Mouse (Mus musculus) lung, postnatal 0 days (tissue): Measurements from ENCODE around the gene Rhbdl3. TPM values are rescaled to one million over a fixed set of nuclear protein-coding genes. Genes with fewer than 3 reads are reported as not detected.

Source experiments
- ATAC-seq: fragments of 200-750 bp; cut with Nextera tagmentation; 2 replicates; pipeline ENCODE4 v1.8.0; 2017; ENCODE audit warnings: moderate library complexity
- DNase-seq: peaks from one replicate; pipeline ENCODE4 v3.0.0-alpha.2; 2016; ENCODE audit warnings: low spot score
- H3K27ac ChIP-seq: fragments of 300-500 bp; sonication (generic); 2 replicates; pipeline ENCODE4 v1.5.1; 2014; ENCODE audit warnings: antibody characterized with exemption, mild to moderate bottlenecking, low read length, mixed read lengths
- H3K27me3 ChIP-seq: fragments of 300-500 bp; sonication (generic); replicated peaks from 2 replicates; pipeline ENCODE4 v1.6.1; 2014; ENCODE audit warnings: low read length, mixed read lengths; ENCODE audit not compliant: insufficient read depth
- H3K36me3 ChIP-seq: fragments of 300-500 bp; sonication (generic); 2 replicates; pipeline ENCODE4 v1.6.1; 2014; ENCODE audit warnings: low read length, mixed read lengths; ENCODE audit not compliant: insufficient read depth
- H3K4me1 ChIP-seq: fragments of 300-500 bp; sonication (generic); 2 replicates; pipeline ENCODE4 v1.6.1; 2014; ENCODE audit warnings: antibody characterized with exemption, low read depth, low read length, mixed read lengths; ENCODE audit not compliant: insufficient read depth
- H3K4me2 ChIP-seq: fragments of 300-500 bp; sonication (generic); replicated peaks from 2 replicates; pipeline ENCODE4 v1.6.1; 2014; ENCODE audit warnings: low read depth, mild to moderate bottlenecking, low read length, moderate library complexity, mixed read lengths
- H3K4me3 ChIP-seq: fragments of 300-500 bp; sonication (generic); 2 replicates; pipeline ENCODE4 v1.5.1; 2014; ENCODE audit warnings: low read depth, low read length
- H3K9ac ChIP-seq: fragments of 300-500 bp; sonication (generic); replicated peaks from 2 replicates; pipeline ENCODE4 v1.6.1; 2014; ENCODE audit warnings: low read depth, mild to moderate bottlenecking
- H3K9me3 ChIP-seq: fragments of 300-500 bp; sonication (generic); 2 replicates; pipeline ENCODE4 v1.6.1; 2016; ENCODE audit warnings: low read length, mixed read lengths
- CTCF ChIP-seq: IDR thresholded peaks from 2 replicates; pipeline ENCODE4 v1.5.1; 2016; ENCODE audit warnings: antibody characterized with exemption, mild to moderate bottlenecking
- EP300 ChIP-seq: IDR thresholded peaks from 2 replicates; pipeline ENCODE4 v1.6.1; 2016; ENCODE audit warnings: antibody characterized with exemption, mild to moderate bottlenecking, control low read depth
- WGBS: fragments of 180-500 bp; shearing (Covaris S2); extraction: QIAGEN DNeasy Blood & Tissue Kit; methylation state at CpG from one replicate; pipeline ENCODE4 v1.1.7; 2014; 5-methylcytosine and 5-hydroxymethylcytosine counted together
- polyA plus RNA-seq: library from polyadenylated mRNA; unstranded; fragments of >200 nt; fragmentation: Nextera tagmentation; extraction: Ambion mirVana; gene quantifications from 2 replicates; pipeline ENCODE4 v1.2.1, GENCODE M21; 2015

The Rhbdl3 gene
- polyA plus RNA-seq, 1 experiment from 2014 or later = 0.86 TPM

- H3K27ac ChIP-seq = no peak overlapping the region
- DNase-seq (no peak), ATAC-seq (no peak)
- no peaks in the 10 kb centered on the region for H3K9me3 ChIP-seq
- no peak overlapping the region for H3K9ac ChIP-seq
- 76% methylated on average over 10 of the region's 10 CpGs for WGBS
- no peak for TF ChIP-seq EP300
- no peak for TF ChIP-seq CTCF
- no peak overlapping the region for H3K4me3 ChIP-seq
- H3K4me1 ChIP-seq = peaks cover 19% of the 10 kb centered on the region
- 0 out of 2 replicates have a peak, but pooled peaks cover 7% of the 10 kb centered on the region for H3K27me3 ChIP-seq
- no peaks in the 10 kb centered on the region for H3K36me3 ChIP-seq
- no peak overlapping the region for H3K4me2 ChIP-seq
Measured at GRCm38 (mm10) chr11:80304846-80305245, 4.1 kb downstream of the Rhbdl3 start.

GRCm38 (mm10) chr11:80308537-80308936 lies 7.8 kb downstream of the Rhbdl3 start:
- no peaks in the 10 kb centered on the region for H3K9me3 ChIP-seq
- H3K4me3 ChIP-seq = no peak overlapping the region
- H3K27me3 ChIP-seq = no peaks in the 10 kb centered on the region
- H3K4me2 ChIP-seq = no peak overlapping the region
- no peak overlapping the region for H3K9ac ChIP-seq
- no peak for ATAC-seq
- 52% methylated on average over 6 of the region's 6 CpGs for WGBS
- no peak for TF ChIP-seq EP300
- TF ChIP-seq CTCF = no peak
- H3K4me1 ChIP-seq = no peaks in the 10 kb centered on the region
- no peak overlapping the region for H3K27ac ChIP-seq
- DNase-seq = no peak
- no peaks in the 10 kb centered on the region for H3K36me3 ChIP-seq

GRCm38 (mm10) chr11:80311271-80311670 lies 10.6 kb downstream of the Rhbdl3 start:
- ATAC-seq (no peak), DNase-seq (no peak)
- Histone ChIP-seq H3K4me1 (no peaks in the 10 kb centered on the region), H3K36me3 (no peaks in the 10 kb centered on the region), H3K9me3 (no peaks in the 10 kb centered on the region), H3K9ac (no peak overlapping the region), H3K27ac (no peak overlapping the region), H3K4me3 (no peak overlapping the region), H3K4me2 (no peak overlapping the region), H3K27me3 (no peaks in the 10 kb centered on the region)
- TF ChIP-seq CTCF (no peak), EP300 (no peak)
- WGBS = 60% methylated on average over 4 of the region's 4 CpGs

GRCm38 (mm10) chr11:80312049-80312448 lies 11.3 kb downstream of the Rhbdl3 start:
- Histone ChIP-seq H3K4me3 (no peak overlapping the region), H3K9me3 (no peaks in the 10 kb centered on the region), H3K9ac (no peak overlapping the region), H3K4me1 (no peaks in the 10 kb centered on the region), H3K36me3 (no peaks in the 10 kb centered on the region), H3K27me3 (no peaks in the 10 kb centered on the region), H3K4me2 (no peak overlapping the region), H3K27ac (no peak overlapping the region)
- 35% methylated on average over 2 of the region's 2 CpGs for WGBS
- DNase-seq (no peak), ATAC-seq (no peak)
- TF ChIP-seq EP300 = no peak
- no peak for TF ChIP-seq CTCF

GRCm38 (mm10) chr11:80312565-80312964 lies 11.9 kb downstream of the Rhbdl3 start:
- no peaks in the 10 kb centered on the region for H3K4me1 ChIP-seq
- H3K36me3 ChIP-seq = no peaks in the 10 kb centered on the region
- no peak overlapping the region for H3K4me2 ChIP-seq
- H3K27me3 ChIP-seq = no peaks in the 10 kb centered on the region
- no peaks in the 10 kb centered on the region for H3K9me3 ChIP-seq
- no peak overlapping the region for H3K4me3 ChIP-seq
- H3K9ac ChIP-seq = no peak overlapping the region
- no peak overlapping the region for H3K27ac ChIP-seq
- ATAC-seq (no peak), DNase-seq (peak; percentile 11)
- 3% methylated on average over 6 of the region's 6 CpGs for WGBS
- TF ChIP-seq CTCF (no peak), EP300 (no peak)

- ATAC-seq (no peak), DNase-seq (no peak)
- Histone ChIP-seq H3K4me2 (no peak overlapping the region), H3K36me3 (no peaks in the 10 kb centered on the region), H3K4me3 (no peak overlapping the region), H3K9ac (no peak overlapping the region), H3K9me3 (no peaks in the 10 kb centered on the region), H3K4me1 (no peaks in the 10 kb centered on the region), H3K27ac (no peak overlapping the region), H3K27me3 (no peaks in the 10 kb centered on the region)
- TF ChIP-seq CTCF = no peak
- no peak for TF ChIP-seq EP300
- WGBS = 64% methylated on average over 1 of the region's 1 CpGs
Measured at GRCm38 (mm10) chr11:80313462-80313861, 12.8 kb downstream of the Rhbdl3 start.

GRCm38 (mm10) chr11:80313944-80314343 lies 13.2 kb downstream of the Rhbdl3 start:
- TF ChIP-seq CTCF (no peak), EP300 (no peak)
- Histone ChIP-seq H3K9me3 (no peaks in the 10 kb centered on the region), H3K27ac (no peak overlapping the region), H3K27me3 (no peaks in the 10 kb centered on the region), H3K9ac (no peak overlapping the region), H3K36me3 (no peaks in the 10 kb centered on the region), H3K4me1 (no peaks in the 10 kb centered on the region), H3K4me2 (no peak overlapping the region), H3K4me3 (no peak overlapping the region)
- no peak for DNase-seq
- no peak for ATAC-seq
- WGBS = 69% methylated on average over 4 of the region's 4 CpGs
